Mouse (Mus musculus) gastrocnemius, adult 8-10 months (tissue): Measurements from ENCODE around the gene Ss18l2. TPM values are rescaled to one million over a fixed set of nuclear protein-coding genes. Genes with fewer than 3 reads are reported as not detected.
A peak's percentile ranks its signal among the peaks of the same experiment; 100 is the strongest.

Source experiments
- DNase-seq, 2 experiments: peaks; one replicate each; pipeline ENCODE4 v3.0.0; 2022; ENCODE audit warnings: low spot score in 2 of 2
- total RNA-seq, 4 experiments: library from RNA; stranded (reverse); gene quantifications; 2 replicates each; pipeline ENCODE4 v1.2.4; 2022

Gene Ss18l2
- 100 to 1,000 TPM; 111 to 123 (median 121) TPM for total RNA-seq

GRCm38 (mm10) chr9:121709898-121710583 lies at the start of gene Ss18l2:
Gene Ss18l2, plus strand, starts transcription at chr9:121710329.
- DNase-seq = peak; percentile 98 to 99

- no peak for DNase-seq
Measured at GRCm38 (mm10) chr9:121663467-121663866, 46.7 kb upstream of the Ss18l2 start.

DNA sequence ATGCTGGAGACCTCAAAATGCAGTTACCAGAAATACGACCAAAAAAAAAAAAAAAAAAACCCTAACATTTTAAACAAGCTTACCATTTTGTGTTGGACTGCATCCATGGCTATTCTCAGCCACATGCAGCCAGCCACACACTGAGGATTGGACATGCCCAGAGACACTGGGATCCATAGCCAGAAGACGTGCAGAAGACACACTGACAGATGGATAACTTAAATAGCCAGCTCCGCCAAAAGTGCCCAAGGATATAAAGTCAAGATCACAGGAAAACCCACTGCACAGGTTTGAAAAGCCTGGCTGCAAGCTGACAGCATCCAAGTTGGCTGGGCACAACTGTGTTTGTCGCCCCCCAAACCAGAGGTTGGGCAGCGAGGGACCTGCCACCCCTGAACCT lies 46.0 kb upstream of the Ss18l2 start:
- no peak for DNase-seq

DNA sequence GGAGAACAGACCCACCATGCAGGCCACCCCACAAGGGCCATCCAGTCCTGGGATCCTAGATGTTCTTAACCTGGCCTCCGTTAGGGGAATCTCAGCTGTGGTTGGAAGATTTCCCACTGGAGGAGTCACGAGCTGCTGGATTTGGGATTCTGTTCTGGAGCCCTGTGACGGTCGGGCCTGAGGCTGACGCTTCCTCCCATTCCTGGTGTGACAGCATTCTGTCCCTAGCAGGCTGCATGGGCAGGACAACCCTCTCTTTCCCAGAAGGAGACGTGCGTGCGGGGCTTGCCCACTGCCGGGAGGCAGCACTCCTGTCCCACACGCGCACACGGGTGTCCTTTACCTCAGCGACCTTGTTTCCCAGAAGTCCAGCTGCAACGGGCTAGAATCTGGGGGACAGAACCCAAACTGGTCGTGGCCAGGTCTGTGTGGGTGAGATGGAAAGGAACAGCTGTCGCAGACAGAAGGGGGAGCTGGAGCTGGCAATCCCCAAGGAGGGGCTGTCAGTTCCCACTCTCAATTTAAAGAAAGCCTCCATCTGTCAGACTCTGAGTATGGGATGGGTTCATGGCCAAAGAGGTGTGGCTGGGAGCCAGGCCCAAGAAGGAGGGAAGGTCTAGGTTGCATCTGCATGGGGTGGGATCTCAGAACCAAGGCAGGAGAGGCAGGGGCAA lies 43.0 kb upstream of the Ss18l2 start:
- no peak for DNase-seq

DNA sequence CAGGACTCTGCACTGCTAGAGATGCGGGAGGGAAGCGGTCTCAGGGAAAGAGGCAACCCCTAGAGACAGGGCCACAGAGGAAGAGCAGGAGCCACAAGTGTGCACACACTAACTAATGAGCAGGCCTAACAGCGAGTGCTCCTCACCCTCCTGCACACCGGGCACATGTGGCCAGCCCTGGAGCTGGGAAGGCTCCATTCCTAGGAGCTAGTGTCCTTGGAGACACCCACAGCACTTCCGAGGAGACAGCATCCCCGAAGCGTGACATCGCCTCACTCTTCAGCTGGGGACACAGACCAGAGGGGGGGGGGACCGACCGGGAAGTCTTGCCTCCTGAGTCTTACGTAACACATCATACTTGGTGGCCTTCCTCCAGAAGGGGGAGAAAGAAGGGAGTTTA lies 42.3 kb upstream of the Ss18l2 start:
- no peak for DNase-seq

- peak; percentile 24 to 52 for DNase-seq
Measured at GRCm38 (mm10) chr9:121669348-121669791, 40.8 kb upstream of the Ss18l2 start.

DNA sequence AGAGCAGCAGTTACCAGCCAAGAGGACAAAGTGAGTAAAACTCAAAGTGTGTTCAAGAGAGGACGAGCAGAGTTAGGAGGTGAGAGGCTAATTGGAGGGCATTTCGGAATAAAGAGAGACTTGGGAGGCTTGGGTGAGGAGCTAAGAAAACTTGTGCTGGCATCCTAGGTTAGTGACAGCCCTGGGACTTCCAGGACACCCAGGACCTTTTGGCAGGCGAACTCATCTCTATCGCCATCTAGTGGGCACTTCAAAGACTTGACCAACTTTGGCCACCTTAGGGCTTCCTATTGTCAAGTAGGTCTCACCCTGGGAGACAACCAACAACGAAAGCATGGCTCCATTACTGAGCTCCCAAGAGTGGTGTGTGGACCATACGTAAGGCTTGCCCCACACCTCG lies 38.8 kb upstream of the Ss18l2 start:
- DNase-seq = no peak

- peak; percentile 31 to 43 for DNase-seq
Measured at GRCm38 (mm10) chr9:121672311-121672710, 37.8 kb upstream of the Ss18l2 start.

GRCm38 (mm10) chr9:121673716-121674115 lies 36.4 kb upstream of the Ss18l2 start:
- no peak for DNase-seq

DNA sequence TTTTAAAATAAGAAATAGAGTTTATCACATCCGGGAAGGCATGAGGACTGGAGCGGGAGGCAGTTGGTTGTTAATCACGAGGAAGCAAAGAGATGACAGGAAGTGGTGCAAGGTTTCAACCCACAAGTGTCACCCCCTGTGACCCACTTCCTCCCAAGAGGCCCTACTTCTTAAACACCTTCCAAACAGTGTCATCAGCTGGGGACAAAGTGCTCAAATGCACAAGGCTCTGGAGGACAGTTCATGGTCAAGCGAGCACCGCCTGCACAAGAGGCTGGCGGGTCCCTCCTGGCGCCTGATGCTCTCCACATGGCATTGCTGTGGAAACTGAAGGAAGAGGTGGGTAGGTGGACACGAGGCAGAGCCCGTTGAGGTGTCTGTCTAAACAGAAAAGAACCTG lies 35.1 kb upstream of the Ss18l2 start:
- DNase-seq = no peak

- DNase-seq = no peak
Measured at GRCm38 (mm10) chr9:121675556-121675955, 34.6 kb upstream of the Ss18l2 start.

DNA sequence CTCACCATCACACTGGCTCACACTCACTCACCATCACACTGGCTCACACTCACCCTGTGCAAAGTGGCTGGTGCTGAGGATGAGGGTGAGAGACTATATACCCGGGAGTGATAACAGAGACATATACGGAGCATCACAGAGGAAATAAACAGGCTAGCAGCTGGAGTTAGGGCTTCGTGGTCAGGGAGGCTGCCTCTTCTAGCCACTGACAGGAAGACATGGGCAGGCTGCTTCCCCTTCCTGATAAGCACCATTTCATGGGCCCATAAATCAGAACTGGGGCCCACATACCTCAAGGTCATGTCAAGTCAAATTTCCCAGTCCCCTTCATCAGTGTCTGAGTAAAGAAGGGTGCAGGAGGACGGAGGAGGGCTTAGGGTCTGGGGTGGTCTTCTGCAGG lies 33.1 kb upstream of the Ss18l2 start:
- DNase-seq = no peak

DNA sequence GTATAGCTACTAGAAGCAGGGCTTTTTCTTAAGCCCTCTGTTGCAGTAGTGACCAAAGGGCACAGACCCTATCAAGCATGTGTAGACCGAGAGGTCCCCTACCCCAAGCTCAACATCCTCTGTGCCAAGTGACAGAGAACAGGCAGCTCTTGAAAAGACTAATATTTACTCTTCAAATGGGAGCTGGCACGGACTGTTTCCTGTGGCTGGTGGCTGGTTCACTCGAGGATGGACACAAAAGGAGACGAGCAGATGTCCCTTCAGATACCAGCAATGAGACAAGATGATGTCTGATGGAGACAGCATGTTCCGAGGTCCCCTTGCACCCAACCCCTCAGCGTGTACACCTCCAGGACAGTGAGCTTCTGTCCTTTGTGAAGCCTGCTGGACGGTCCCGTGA lies 32.7 kb upstream of the Ss18l2 start:
- no peak for DNase-seq

DNA sequence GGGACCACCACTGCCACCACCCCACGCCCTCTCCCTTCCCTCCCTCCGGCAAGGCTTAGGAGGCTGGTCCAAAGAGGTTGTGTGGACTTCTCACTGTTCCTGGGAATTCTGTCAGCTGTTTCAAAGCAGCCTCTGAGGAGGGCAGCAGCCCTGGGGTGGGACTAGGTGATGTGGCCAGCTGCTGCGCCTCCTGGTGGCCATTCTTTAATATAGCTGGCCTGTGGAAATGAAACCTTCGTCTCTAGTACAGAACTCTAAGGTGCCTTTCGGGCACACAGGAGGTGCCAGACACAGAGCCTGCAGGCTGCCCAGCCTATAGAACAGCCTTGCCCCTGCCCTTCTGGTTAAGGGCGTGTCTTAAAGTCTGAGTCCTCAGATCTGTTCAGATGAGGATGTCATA lies 30.6 kb upstream of the Ss18l2 start:
- peak in 1 of 2 experiments; percentile 24 for DNase-seq

GRCm38 (mm10) chr9:121681191-121681590 lies 28.9 kb upstream of the Ss18l2 start:
- no peak for DNase-seq

- no peak for DNase-seq
Measured at GRCm38 (mm10) chr9:121682037-121682680, 28.0 kb upstream of the Ss18l2 start.

GRCm38 (mm10) chr9:121684702-121685101 lies 25.4 kb upstream of the Ss18l2 start:
- DNase-seq = no peak

GRCm38 (mm10) chr9:121690200-121690651 lies 19.9 kb upstream of the Ss18l2 start:
- no peak for DNase-seq

GRCm38 (mm10) chr9:121690734-121691133 lies 19.4 kb upstream of the Ss18l2 start:
- DNase-seq = no peak

DNA sequence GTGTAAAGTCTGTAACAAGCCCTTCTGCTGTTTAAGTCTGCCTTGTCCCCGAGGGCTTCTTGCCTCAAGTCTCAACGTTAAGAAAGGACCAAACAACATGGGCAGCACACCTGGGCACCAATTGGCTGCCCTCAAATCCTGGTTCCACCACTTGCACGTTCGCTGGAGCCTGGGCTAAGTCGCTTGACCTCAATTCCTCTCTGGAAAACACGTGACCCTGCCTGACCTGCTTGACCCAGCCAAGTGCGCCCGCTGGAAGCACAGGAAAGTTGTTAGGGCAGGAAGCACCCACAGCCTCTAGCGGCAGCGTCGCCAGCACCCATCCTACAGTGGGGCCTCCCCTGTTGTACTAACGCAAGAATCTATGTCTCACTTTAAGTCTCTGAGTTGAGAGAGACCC lies 15.4 kb upstream of the Ss18l2 start:
- DNase-seq = no peak

GRCm38 (mm10) chr9:121696626-121697025 lies 13.5 kb upstream of the Ss18l2 start:
- DNase-seq = no peak
